Mouse (Mus musculus) forebrain, embryonic 14.5 days (tissue): ENCODE measurements at regions not wholly inside any gene's neighbourhood (a gene's known extent, or its start where the extent isn't known, plus 50 kb on each side); places are given as distances from the start of the nearest gene placed in this dataset.

Source experiments
- ATAC-seq: fragments of 200-750 bp; cut with Nextera tagmentation; 2 replicates; pipeline ENCODE4 v1.8.0; 2017; ENCODE audit warnings: mild to moderate bottlenecking, moderate library complexity
- DNase-seq: peaks from one replicate; pipeline ENCODE4 v3.0.0-alpha.2; 2015; ENCODE audit warnings: low spot score
- H3K27ac ChIP-seq: fragments of 300-500 bp; sonication (generic); 2 replicates; pipeline ENCODE4 v1.5.1; 2014; ENCODE audit warnings: low read depth, mild to moderate bottlenecking, control low read depth, low read length, moderate library complexity
- H3K27me3 ChIP-seq: fragments of 300-500 bp; sonication (generic); replicated peaks from 2 replicates; pipeline ENCODE4 v1.6.1; 2014; ENCODE audit warnings: low read length, control low read depth, mixed read lengths; ENCODE audit not compliant: control insufficient read depth, insufficient read depth
- H3K36me3 ChIP-seq: fragments of 300-500 bp; sonication (generic); 2 replicates; pipeline ENCODE4 v1.6.1; 2014; ENCODE audit warnings: low read length, control low read depth; ENCODE audit not compliant: control insufficient read depth, insufficient read depth
- H3K4me1 ChIP-seq: fragments of 300-500 bp; sonication (generic); 2 replicates; pipeline ENCODE4 v1.6.1; 2014; ENCODE audit warnings: antibody characterized with exemption, low read length, control low read depth; ENCODE audit not compliant: control insufficient read depth, insufficient read depth
- H3K4me2 ChIP-seq: fragments of 300-500 bp; sonication (generic); 2 replicates; pipeline ENCODE4 v1.6.1; 2014; ENCODE audit warnings: mild to moderate bottlenecking, control low read depth, low read length
- H3K4me3 ChIP-seq: fragments of 300-500 bp; sonication (generic); 2 replicates; pipeline ENCODE4 v1.5.1; 2014; ENCODE audit warnings: low read depth, low read length, control low read depth
- H3K9ac ChIP-seq: fragments of 300-500 bp; sonication (generic); 2 replicates; pipeline ENCODE4 v1.6.1; 2014; ENCODE audit warnings: mild to moderate bottlenecking, low read length, control low read depth, moderate library complexity
- H3K9me3 ChIP-seq: fragments of 300-500 bp; sonication (generic); replicated peaks from 2 replicates; pipeline ENCODE4 v1.6.1; 2016; ENCODE audit warnings: low read length, control low read depth, mixed read lengths; ENCODE audit not compliant: control insufficient read depth
- WGBS: fragments of 180-500 bp; shearing (Covaris S2); extraction: QIAGEN DNeasy Blood & Tissue Kit; methylation state at CpG from one replicate; pipeline ENCODE4 v1.1.7; 2014; 5-methylcytosine and 5-hydroxymethylcytosine counted together

DNA sequence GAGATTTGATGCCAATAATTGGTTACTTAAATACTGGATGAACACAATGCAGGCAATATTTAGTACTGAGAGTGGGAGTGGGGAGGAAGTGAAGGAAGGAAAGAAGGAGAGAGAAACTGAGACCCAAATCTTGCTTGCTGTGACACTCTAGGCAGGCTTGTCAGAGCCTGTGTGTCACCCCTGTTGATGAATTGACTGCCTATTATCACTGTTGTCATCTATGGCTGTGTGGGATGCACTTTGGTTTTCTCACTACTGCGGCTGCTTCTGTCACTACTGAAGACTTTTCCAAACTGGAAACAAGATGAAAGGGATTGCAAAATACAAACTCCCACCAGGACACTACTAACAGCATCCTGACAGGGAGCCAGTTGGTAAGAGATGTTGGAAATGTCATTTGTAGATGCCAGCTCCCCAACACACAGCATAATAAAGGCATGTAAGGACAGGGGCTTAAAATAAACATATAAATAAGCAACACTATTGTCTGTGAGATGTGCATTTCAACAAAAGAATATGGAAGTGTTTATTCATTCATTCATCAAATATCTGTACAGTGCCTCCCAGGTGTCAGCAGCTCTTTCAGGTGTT lies 207.0 kb upstream of the Ufl1 start:
- H3K4me2 ChIP-seq = no peak overlapping the region
- ATAC-seq (no peak), DNase-seq (no peak)
- WGBS = 79% methylated on average over 1 of the region's 1 CpGs
- no peaks in the 10 kb centered on the region for H3K36me3 ChIP-seq
- no peak overlapping the region for H3K4me3 ChIP-seq
- H3K27ac ChIP-seq = no peak overlapping the region
- H3K4me1 ChIP-seq = no peaks in the 10 kb centered on the region
- H3K27me3 ChIP-seq = no peaks in the 10 kb centered on the region
- H3K9me3 ChIP-seq = no peaks in the 10 kb centered on the region
- no peak overlapping the region for H3K9ac ChIP-seq

DNA sequence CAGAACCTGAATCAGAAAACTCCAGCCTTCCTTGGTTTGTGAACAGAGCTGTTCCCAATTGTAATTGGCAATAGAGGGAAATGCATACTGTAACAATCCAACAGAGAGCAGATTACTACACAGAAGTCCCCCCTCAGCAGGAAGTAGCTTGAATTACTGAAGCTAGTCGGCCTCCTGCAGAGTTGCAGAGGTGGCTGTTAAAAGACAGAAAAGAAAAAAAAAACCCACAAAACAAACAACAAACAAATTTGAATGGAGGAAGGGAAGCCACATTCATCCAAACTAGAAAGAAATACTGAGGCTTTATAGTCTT lies 202.0 kb upstream of the Ufl1 start:
- DNase-seq (no peak), ATAC-seq (no peak)
- Histone ChIP-seq H3K4me3 (no peak overlapping the region), H3K9ac (no peak overlapping the region), H3K27me3 (no peaks in the 10 kb centered on the region), H3K4me2 (no peak overlapping the region), H3K27ac (no peak overlapping the region), H3K9me3 (no peaks in the 10 kb centered on the region), H3K4me1 (no peaks in the 10 kb centered on the region; the same call in 1 of the 2 replicates), H3K36me3 (no peaks in the 10 kb centered on the region)
- WGBS = 8% methylated on average over 1 of the region's 1 CpGs

DNA sequence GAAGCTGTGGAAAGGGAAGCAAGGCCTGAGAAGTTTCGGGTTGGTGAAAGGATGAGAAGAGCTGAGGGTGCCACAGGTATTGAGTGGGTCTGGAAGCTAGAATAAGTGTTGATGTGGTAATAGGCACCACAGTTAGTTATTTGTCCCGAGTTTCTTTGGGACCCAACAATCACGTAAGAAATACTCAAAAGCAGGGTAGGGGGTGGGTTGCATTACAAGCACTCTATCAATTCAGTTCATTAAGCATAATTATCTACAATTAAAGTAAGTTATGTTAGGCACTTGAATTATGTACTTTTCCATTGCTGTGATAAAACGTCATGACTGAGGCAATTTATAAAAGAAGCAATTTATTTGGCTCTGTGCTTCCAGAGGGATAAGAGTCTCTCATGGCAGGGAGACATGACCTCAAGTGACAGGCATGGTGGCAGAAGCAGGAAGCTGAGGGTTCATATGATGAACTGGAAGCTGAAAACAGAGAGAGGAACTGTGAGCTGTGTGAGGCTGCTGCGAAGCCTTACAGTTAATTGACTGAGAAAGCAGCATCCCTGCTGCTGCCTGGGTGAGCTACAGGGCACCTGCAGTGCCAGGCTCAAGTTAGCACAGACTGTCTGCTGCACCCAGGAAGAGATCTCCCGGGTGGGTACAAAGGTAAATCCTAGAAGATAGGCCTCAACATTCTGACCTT lies 201.5 kb upstream of the Ufl1 start:
- 23% methylated on average over 6 of the region's 6 CpGs for WGBS
- no peak overlapping the region for H3K9ac ChIP-seq
- DNase-seq (peak; percentile 28), ATAC-seq (peak; percentile 63)
- H3K27ac ChIP-seq = no peak overlapping the region
- no peaks in the 10 kb centered on the region; the same call in 1 of the 2 replicates for H3K4me1 ChIP-seq
- H3K4me2 ChIP-seq = no peak overlapping the region
- no peaks in the 10 kb centered on the region for H3K36me3 ChIP-seq
- H3K27me3 ChIP-seq = no peaks in the 10 kb centered on the region
- H3K9me3 ChIP-seq = no peaks in the 10 kb centered on the region
- no peak overlapping the region for H3K4me3 ChIP-seq

DNA sequence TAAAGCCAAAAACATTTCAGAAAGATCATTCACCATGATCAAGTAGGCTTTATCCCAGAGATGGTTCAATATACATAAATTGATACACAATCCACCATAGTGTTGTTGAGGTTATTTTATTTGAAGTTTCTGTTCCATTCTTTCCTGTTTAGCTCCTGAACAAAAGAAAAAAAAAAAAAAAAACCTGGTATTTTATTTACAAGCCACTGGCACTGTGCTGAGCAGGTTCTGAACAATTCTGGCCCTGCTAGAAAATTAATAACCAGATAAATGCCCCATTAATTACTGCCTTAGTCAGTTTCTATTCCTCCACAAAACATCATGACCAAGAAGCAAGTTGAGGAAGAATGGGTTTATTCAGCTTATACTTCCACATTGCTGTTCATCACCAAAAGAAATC lies 191.4 kb upstream of the Ufl1 start:
- Histone ChIP-seq H3K36me3 (no peaks in the 10 kb centered on the region), H3K4me2 (no peak overlapping the region), H3K9me3 (no peaks in the 10 kb centered on the region)

DNA sequence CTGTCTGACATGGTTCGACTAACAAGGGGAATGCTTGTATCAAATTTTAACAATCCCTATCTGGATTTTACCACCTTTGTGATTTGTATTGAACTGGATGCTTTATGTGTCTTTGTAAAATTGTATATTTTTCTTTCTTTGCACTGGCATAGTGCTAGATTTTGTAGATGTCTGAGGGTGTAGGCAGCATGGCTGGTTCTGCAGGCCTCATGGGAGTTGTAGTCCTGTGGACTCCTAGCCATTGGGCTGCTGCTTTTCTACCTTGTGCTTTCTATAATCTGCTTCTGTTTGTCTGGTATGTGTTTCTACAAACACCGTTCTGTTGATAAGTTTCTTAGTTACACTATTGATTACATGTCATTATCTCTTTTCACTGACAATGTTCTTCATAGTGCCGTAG lies 184.9 kb upstream of the Ufl1 start:
- Histone ChIP-seq H3K9ac (no peak overlapping the region), H3K4me2 (no peak overlapping the region), H3K27me3 (no peaks in the 10 kb centered on the region), H3K9me3 (no peaks in the 10 kb centered on the region), H3K4me3 (no peak overlapping the region), H3K4me1 (0 out of 2 replicates have a peak, but pooled peaks cover 3% of the 10 kb centered on the region), H3K27ac (no peak overlapping the region), H3K36me3 (no peaks in the 10 kb centered on the region)
- ATAC-seq (peak; percentile 59; the same call in 1 of the 2 replicates), DNase-seq (no peak)
- 89% methylated on average over 3 of the region's 3 CpGs for WGBS

More for the DNA sequence above, 191.4 kb upstream of the Ufl1 start:
- H3K27ac ChIP-seq = no peak overlapping the region
- no peak for ATAC-seq
- H3K4me3 ChIP-seq = no peak overlapping the region
- no peaks in the 10 kb centered on the region for H3K27me3 ChIP-seq
- no peak for DNase-seq
- H3K9ac ChIP-seq = no peak overlapping the region
- no peaks in the 10 kb centered on the region for H3K4me1 ChIP-seq

DNA sequence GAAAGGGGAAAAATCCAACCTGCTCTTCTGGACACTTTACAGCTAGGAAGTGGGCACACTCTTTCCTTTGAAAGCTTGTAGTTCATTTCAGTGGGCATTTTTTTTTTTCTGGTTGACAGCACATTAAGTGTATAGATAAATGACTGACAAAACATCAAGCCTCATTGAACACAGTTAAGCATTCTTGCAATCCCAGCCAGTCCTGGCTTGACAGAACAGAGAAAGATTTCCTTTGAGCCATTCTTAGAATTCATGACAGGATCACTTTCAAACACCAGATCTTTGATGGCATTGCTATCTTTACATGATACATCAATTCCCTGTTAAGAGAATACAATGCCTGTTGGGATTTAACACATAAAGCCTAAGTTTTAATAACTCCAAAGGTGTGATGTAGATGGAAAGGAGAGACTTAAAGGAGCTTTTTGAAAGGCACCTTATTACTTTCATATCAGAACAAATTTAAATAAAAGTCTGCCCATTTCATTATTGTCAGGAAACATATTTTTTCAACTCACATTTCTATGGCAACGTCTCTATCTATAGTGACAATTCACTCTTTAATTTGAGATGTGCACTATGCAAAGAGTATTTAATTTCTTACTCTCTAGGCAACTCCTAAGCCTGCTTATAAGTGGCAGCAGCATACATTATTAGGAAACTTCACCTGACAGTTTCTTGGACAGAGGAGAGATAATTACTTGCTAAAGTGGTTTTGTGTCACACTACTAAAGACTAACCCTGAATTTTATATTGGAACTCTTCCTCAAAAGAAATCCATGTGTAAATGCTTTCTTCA lies 183.4 kb upstream of the Ufl1 start:
- Histone ChIP-seq H3K4me2 (no peak overlapping the region), H3K4me1 (0 out of 2 replicates have a peak, but pooled peaks cover 3% of the 10 kb centered on the region), H3K27ac (no peak overlapping the region), H3K27me3 (no peaks in the 10 kb centered on the region), H3K9ac (no peak overlapping the region), H3K4me3 (no peak overlapping the region), H3K9me3 (no peaks in the 10 kb centered on the region), H3K36me3 (no peaks in the 10 kb centered on the region)
- DNase-seq = peak; percentile 50
- ATAC-seq = peak; percentile 69; the same call in 1 of the 2 replicates
- 38% methylated on average over 1 of the region's 1 CpGs for WGBS

DNA sequence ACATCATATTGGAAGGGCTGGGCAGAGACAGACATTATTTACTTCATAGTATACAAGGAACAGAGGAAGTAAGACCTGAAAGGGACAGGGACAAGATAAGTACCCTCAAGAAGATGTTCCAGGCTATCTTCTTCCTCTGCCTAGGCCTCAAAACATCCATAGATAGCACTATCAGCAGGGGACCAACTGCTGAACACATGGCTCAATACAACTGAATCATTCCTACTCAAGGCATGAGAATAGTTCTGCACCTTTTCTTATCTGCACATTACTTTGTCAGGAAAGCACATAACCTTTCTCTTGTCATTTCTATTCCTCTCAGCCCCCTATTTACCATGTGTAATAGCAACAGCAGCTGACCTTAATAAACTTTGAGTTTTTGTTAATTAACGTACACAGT lies 182.4 kb upstream of the Ufl1 start:
- Histone ChIP-seq H3K4me3 (no peak overlapping the region), H3K9me3 (no peaks in the 10 kb centered on the region), H3K36me3 (no peaks in the 10 kb centered on the region), H3K27me3 (no peaks in the 10 kb centered on the region), H3K4me1 (0 out of 2 replicates have a peak, but pooled peaks cover 3% of the 10 kb centered on the region), H3K9ac (no peak overlapping the region), H3K4me2 (no peak overlapping the region), H3K27ac (no peak overlapping the region)
- DNase-seq (no peak), ATAC-seq (no peak)
- 78% methylated on average over 1 of the region's 1 CpGs for WGBS

DNA sequence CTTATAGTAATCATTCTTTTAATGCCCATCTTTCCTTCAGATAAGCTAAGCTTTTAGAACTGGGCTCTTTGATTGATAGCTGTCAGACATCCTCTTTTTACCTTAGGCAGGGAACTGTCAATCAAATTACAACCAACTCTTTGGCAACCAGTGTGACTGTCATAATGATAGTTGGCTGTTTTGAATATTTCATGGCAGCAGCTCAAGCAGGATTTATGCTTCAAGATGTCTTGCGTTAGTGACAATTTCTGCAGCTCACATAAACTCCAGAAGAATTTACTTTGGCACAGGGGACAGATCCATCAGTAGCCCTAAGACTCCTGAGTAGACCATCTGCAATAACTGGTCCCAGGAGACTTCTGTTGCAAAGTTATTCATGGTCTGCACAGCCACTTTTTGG lies 178.5 kb upstream of the Ufl1 start:
- Histone ChIP-seq H3K9me3 (no peaks in the 10 kb centered on the region), H3K4me3 (no peak overlapping the region), H3K27me3 (no peaks in the 10 kb centered on the region), H3K4me2 (no peak overlapping the region), H3K9ac (no peak overlapping the region), H3K36me3 (no peaks in the 10 kb centered on the region), H3K27ac (no peak overlapping the region), H3K4me1 (0 out of 2 replicates have a peak, but pooled peaks cover 3% of the 10 kb centered on the region)
- ATAC-seq = no peak
- WGBS = 86% methylated on average over 1 of the region's 1 CpGs
- peak; percentile 11 for DNase-seq

DNA sequence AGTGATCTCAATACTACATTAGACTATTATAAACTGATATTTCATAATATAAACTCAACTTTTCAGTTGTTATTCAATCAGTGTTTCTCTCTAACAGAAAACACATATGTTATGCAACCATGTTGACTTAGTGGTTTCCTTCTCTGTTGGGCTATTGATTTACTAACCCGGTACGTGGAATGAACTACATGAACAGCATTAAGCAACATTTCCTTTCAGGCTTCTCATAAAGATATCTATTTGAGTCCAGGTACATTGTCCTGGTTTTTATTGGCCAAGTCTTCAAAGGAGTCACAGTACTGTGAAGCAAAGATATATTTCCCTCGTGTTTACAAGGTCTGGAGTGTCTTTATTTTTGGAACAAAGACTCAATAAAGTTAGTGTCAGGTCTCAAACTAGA lies 173.1 kb upstream of the Ufl1 start:
- no peak overlapping the region for H3K4me3 ChIP-seq
- DNase-seq = no peak
- WGBS = 87% methylated on average over 3 of the region's 3 CpGs
- no peaks in the 10 kb centered on the region for H3K9me3 ChIP-seq
- no peak overlapping the region for H3K4me2 ChIP-seq
- no peak for ATAC-seq
- H3K27ac ChIP-seq = no peak overlapping the region
- H3K36me3 ChIP-seq = no peaks in the 10 kb centered on the region
- H3K4me1 ChIP-seq = no peaks in the 10 kb centered on the region
- no peaks in the 10 kb centered on the region for H3K27me3 ChIP-seq
- no peak overlapping the region for H3K9ac ChIP-seq
